ENCODE assay signal across 20 mouse cellular contexts in genomic region chr3:51517467-51517866, GRCm38 (mm10). TPM values are rescaled to one million over a fixed set of nuclear protein-coding genes. Genes with fewer than 3 reads are reported as not detected.
A peak's percentile ranks its signal among the peaks of the same experiment; 100 is the strongest.
DNase-seq lines count a peak whose midpoint lies in the region; ATAC-seq and TF ChIP-seq lines count a peak whose summit lies in the region.
"Had no signal": no experiment of that assay in that cellular context is flagged by ENCODE, and none has a peak within 500 bp of the region (broad histone marks: within the 10 kb centered on the region; RNA-seq: fewer than 3 reads in every experiment).

No protein-coding gene starts in this region.

- DNase-seq in kidney, adult 2 months = peak; percentile 39
- DNase-seq in kidney, postnatal 4 days = no peak
- DNase-seq in G1E (ENCODE audit: low spot score) (no peak), MN1 (ENCODE audit: low spot score) (no peak)
- no peak for DNase-seq in liver, embryonic 14.5 days (ENCODE audit: low read depth in 3 of 3, low spot score in 3 of 3)
- no peak for DNase-seq in spleen, postnatal 14 days (ENCODE audit: low spot score in 2 of 2)
- DNase-seq in adrenal gland, postnatal 10 days = no peak
- DNase-seq: cerebellum, adult 9-11 months; gastrocnemius, postnatal 36 days; kidney, postnatal 14 days; retina, postnatal 1 day; thymus, adult 2 months had no signal

- H3K4me3 ChIP-seq in kidney, adult 2 months (ENCODE audit: insufficient read depth, low read depth, low read length) = no peak overlapping the region
- peak overlapping the region; percentile 67; the same call in 1 of the 2 replicates for H3K4me3 ChIP-seq in G1E (ENCODE audit: low read depth, low read length)
- H3K4me3 ChIP-seq in intestine, embryonic 15.5 days (replicated peaks) = no peak overlapping the region
- H3K4me3 ChIP-seq in liver, embryonic 14.5 days (ENCODE audit: insufficient read depth in 1 of 2, low read depth in 2 of 2, low read length in 2 of 2) = no peak overlapping the region
- H3K4me3 ChIP-seq: embryonic facial prominence, embryonic 13.5 days; hindbrain, embryonic 10.5 days; limb, embryonic 13.5 days had no signal

- H3K36me3 ChIP-seq in kidney, adult 2 months (ENCODE audit: control insufficient read depth, insufficient read depth, low read length) = no peaks in the 10 kb centered on the region
- peaks cover 68% of the 10 kb centered on the region for H3K36me3 ChIP-seq in G1E (replicated peaks)
- H3K36me3 ChIP-seq in intestine, embryonic 15.5 days = 0 out of 2 replicates have a peak, but pooled peaks cover 2% of the 10 kb centered on the region
- no peaks in the 10 kb centered on the region for H3K36me3 ChIP-seq in liver, embryonic 14.5 days (replicated peaks; ENCODE audit: control insufficient read depth, insufficient read depth, low read depth)

- TF ChIP-seq CTCF in kidney, adult 2 months (conservative IDR thresholded peaks at IDR 0.05; ENCODE audit: insufficient read depth, insufficient read length, low read depth, low read length) = no peak
- TF ChIP-seq CTCF in G1E (IDR thresholded peaks at IDR 0.05; ENCODE audit: low read depth, low read length) = no peak
- TF ChIP-seq CTCF in liver, embryonic 14.5 days (IDR thresholded peaks at IDR 0.05; ENCODE audit: low read depth) = no peak

- no peak for TF ChIP-seq POLR2A in kidney, adult 2 months (IDR thresholded peaks at IDR 0.05; ENCODE audit: low read depth, low read length)

- TF ChIP-seq EP300 in liver, embryonic 14.5 days (IDR thresholded peaks at IDR 0.05; ENCODE audit: low read depth) = no peak

- H3K4me2 ChIP-seq in intestine, embryonic 15.5 days (replicated peaks) = peak overlapping the region; percentile 19; the same call in 1 of the 2 replicates
- H3K4me2 ChIP-seq in liver, embryonic 14.5 days (ENCODE audit: low read depth) = peak overlapping the region; percentile 56; the same call in 1 of the 2 replicates
- H3K4me2 ChIP-seq: embryonic facial prominence, embryonic 13.5 days; limb, embryonic 13.5 days; midbrain, embryonic 11.5 days had no signal

- H3K9me3 ChIP-seq in G1E (replicated peaks) = no peaks in the 10 kb centered on the region
- no peaks in the 10 kb centered on the region for H3K9me3 ChIP-seq in intestine, embryonic 15.5 days
- H3K9me3 ChIP-seq in liver, embryonic 14.5 days (ENCODE audit: control insufficient read depth, low read length) = no peaks in the 10 kb centered on the region
- H3K9me3 ChIP-seq: embryonic facial prominence, embryonic 13.5 days; hindbrain, embryonic 10.5 days; limb, embryonic 13.5 days had no signal

- no peaks in the 10 kb centered on the region for H3K4me1 ChIP-seq in kidney, adult 2 months (ENCODE audit: control insufficient read depth, insufficient read depth, low read length)
- peaks cover 40% of the 10 kb centered on the region for H3K4me1 ChIP-seq in G1E (ENCODE audit: insufficient read depth, low read depth, low read length)
- H3K4me1 ChIP-seq in intestine, embryonic 15.5 days (replicated peaks) = peaks cover 11% of the 10 kb centered on the region; the same call in 1 of the 2 replicates
- peaks cover 16 to 23% of the 10 kb centered on the region in 2 experiments for H3K4me1 ChIP-seq in liver, embryonic 14.5 days (replicated peaks; ENCODE audit: control insufficient read depth in 2 of 2, insufficient read depth in 2 of 2, low read length in 1 of 2)
- H3K4me1 ChIP-seq: limb, embryonic 13.5 days had no signal

- H3K9ac ChIP-seq in intestine, embryonic 15.5 days = no peak overlapping the region
- no peak overlapping the region for H3K9ac ChIP-seq in liver, embryonic 14.5 days (replicated peaks)
- H3K9ac ChIP-seq: embryonic facial prominence, embryonic 13.5 days; limb, embryonic 13.5 days had no signal

- no peaks in the 10 kb centered on the region for H3K27me3 ChIP-seq in kidney, adult 2 months (replicated peaks; ENCODE audit: control insufficient read depth, insufficient read depth, low read length)
- H3K27me3 ChIP-seq in G1E (ENCODE audit: insufficient read depth, low read length) = no peaks in the 10 kb centered on the region
- H3K27me3 ChIP-seq in intestine, embryonic 15.5 days (replicated peaks) = no peaks in the 10 kb centered on the region
- no peaks in the 10 kb centered on the region for H3K27me3 ChIP-seq in liver, embryonic 14.5 days (ENCODE audit: control insufficient read depth, insufficient read depth, low read length)
- H3K27me3 ChIP-seq: embryonic facial prominence, embryonic 13.5 days; limb, embryonic 13.5 days had no signal

- no peak overlapping the region for H3K27ac ChIP-seq in kidney, adult 2 months (ENCODE audit: insufficient read depth, low read depth, low read length)
- H3K27ac ChIP-seq in intestine, embryonic 15.5 days = peak overlapping the region; percentile 91
- no peak overlapping the region for H3K27ac ChIP-seq in liver, embryonic 14.5 days
- H3K27ac ChIP-seq: embryonic facial prominence, embryonic 13.5 days; hindbrain, embryonic 10.5 days; hindbrain, postnatal 0 days; limb, embryonic 13.5 days; macrophage had no signal

- WGBS in kidney, adult 2 months = 53% methylated on average over 4 of the region's 4 CpGs
- WGBS in intestine, embryonic 15.5 days = 52% methylated on average over 4 of the region's 4 CpGs
- 41% methylated on average over 4 of the region's 4 CpGs for WGBS in liver, embryonic 14.5 days (ENCODE audit: insufficient replicate concordance)

- no peak for ATAC-seq in G1E (ENCODE audit: extremely low read depth, insufficient number of reproducible peaks, low FRiP score, poor library complexity, severe bottlenecking)
- peak; percentile 87 for ATAC-seq in intestine, embryonic 15.5 days
- ATAC-seq in liver, embryonic 14.5 days (ENCODE audit: insufficient read depth) = peak; percentile 55; the same call in 1 of the 2 replicates
- ATAC-seq: forebrain, embryonic 14.5 days; hindbrain, postnatal 0 days had no signal

RNA-seq across cellular contexts. Expression of gene Rab33b, which starts 33.7 kb away (rescaled TPM):
- polyA plus RNA-seq in kidney, adult 2 months (2012; rRNA removed) = 6.8 and 7.7 TPM in 2 replicates
- total RNA-seq in G1E (2014; fragmentation: Nextera tagmentation) (7.8 and 9.5 TPM in 2 replicates), G1E (2017) (8.1 and 10.3 TPM in 2 replicates)
- 3.0 and 3.2 TPM in 2 replicates for polyA plus RNA-seq in G1E (2012)
- polyA plus RNA-seq in intestine, embryonic 15.5 days (2015; fragmentation: Nextera tagmentation; extraction: Ambion mirVana) = 22.0 and 23.4 TPM in 2 replicates
- polyA plus RNA-seq in liver, embryonic 14.5 days (2012; rRNA removed) = 1.7 and 2.0 TPM in 2 replicates
- polyA plus RNA-seq in liver, embryonic 14.5 days (2014; fragmentation: Nextera tagmentation; extraction: Ambion mirVana) = 3.6 TPM in 2 replicates
- total RNA-seq in adrenal gland, postnatal 10 days (2021) = 10 to 100 TPM; 13.8 to 14.6 TPM

RNA-seq across cellular contexts. Expression of gene Setd7, which starts 43.2 kb away (rescaled TPM):
- 11.8 and 14.1 TPM in 2 replicates for polyA plus RNA-seq in kidney, adult 2 months (2012; rRNA removed)
- total RNA-seq in G1E (2014; fragmentation: Nextera tagmentation) = 56.1 and 67.1 TPM in 2 replicates
- total RNA-seq in G1E (2017) = 20.2 and 26.0 TPM in 2 replicates
- 7.4 and 8.7 TPM in 2 replicates for polyA plus RNA-seq in G1E (2012)
- polyA plus RNA-seq in intestine, embryonic 15.5 days (2015; fragmentation: Nextera tagmentation; extraction: Ambion mirVana) = 2.4 and 2.9 TPM in 2 replicates
- 1.5 and 1.8 TPM in 2 replicates for polyA plus RNA-seq in liver, embryonic 14.5 days (2012; rRNA removed)
- 0.88 and 1.0 TPM in 2 replicates for polyA plus RNA-seq in liver, embryonic 14.5 days (2014; fragmentation: Nextera tagmentation; extraction: Ambion mirVana)
- total RNA-seq in adrenal gland, postnatal 10 days (2021) = 10 to 100 TPM; 30.9 to 32.6 TPM
